Mouse (Mus musculus) ovary, postnatal 10 days (tissue): ENCODE measurements around the gene Pdss1.

ENCODE experiments used
- DNase-seq: peaks from one replicate; pipeline ENCODE4 v3.0.0; 2022; ENCODE audit warnings: low spot score

Pdss1 gene

DNA sequence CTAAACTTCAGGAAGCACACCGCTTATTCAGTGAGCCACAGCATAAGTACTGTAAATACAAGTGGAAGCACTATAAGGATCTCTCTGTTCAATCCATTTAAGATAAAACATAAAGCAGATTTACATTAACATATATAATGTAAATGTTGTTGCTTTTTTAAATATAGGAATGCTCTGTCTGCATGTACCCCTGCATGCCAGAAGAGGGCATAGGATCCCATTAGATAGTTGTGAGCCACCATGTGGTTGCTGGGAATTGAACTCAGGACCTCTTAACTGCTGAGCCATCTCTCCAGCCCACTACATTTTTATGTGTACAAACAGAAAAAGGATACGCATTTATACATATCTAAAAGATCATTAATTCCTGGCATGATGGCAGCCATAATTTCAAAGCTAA is 66.4 kb downstream of the Pdss1 start:
- DNase-seq, result no peak

DNA sequence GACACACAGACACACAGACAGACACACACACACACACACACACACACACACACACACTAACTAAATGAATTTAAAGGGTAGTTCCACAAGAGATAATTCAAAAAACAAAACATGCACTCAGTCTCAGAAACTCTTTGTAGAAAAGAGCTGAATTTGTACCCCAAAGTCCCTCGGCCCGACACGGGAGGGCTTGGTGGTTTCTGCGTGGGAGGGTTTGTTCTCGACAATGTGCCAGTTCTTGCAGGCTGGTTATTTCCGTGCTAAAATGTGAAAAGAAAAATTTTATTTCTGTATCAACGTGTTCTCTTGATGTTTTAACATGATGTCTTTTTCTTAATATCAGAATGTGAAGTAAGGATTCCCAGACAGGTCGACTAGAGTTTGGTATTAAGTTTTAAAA is 66.9 kb downstream of the Pdss1 start:
- no peak for DNase-seq

DNA sequence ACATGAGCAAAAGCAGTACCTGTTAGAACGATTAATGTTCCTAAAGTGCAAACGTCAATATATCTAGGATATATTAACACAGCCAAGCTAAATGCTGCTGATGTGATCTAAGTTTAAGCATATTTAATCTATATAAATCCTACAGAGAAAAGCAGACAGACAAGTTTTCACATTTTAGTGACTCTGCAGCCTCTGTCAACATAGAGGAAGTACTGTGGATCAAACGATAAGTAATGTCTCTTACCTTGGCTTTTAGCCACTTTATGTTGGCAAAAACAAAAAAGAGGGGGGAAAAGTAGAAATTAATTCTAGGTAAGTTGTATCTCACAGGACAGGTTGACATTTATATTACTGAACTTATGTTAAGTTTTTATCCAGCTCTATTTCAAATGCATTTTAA is 67.6 kb downstream of the Pdss1 start:
- no peak for DNase-seq

DNA sequence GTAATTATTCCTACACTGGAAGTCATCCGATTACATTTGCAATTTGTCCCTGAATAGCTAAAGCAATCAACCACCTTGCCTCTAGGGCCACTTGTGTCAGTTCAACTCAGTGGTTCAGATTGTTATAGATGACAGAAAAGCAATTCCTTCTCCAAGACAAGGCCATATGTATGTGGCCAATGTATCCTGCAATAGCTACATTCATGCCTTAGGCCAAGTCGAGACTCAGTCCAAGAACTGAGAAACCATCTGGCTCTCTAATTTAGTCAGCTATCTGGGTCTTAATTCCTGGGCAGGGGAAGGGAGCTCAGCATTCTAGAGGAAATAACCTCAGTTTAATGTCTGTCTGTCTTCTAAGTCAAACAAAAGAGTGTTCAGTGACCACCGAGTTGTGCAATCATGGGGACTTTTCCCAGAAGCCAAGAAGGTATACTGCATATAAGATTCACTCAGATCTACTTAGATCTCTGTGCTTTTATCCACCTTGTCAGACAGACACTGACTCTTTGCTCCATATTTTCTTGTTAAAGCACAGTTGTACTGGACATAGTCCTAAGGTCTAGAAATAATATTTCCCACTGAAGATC is 82.2 kb downstream of the Pdss1 start:
- DNase-seq, result no peak

DNA sequence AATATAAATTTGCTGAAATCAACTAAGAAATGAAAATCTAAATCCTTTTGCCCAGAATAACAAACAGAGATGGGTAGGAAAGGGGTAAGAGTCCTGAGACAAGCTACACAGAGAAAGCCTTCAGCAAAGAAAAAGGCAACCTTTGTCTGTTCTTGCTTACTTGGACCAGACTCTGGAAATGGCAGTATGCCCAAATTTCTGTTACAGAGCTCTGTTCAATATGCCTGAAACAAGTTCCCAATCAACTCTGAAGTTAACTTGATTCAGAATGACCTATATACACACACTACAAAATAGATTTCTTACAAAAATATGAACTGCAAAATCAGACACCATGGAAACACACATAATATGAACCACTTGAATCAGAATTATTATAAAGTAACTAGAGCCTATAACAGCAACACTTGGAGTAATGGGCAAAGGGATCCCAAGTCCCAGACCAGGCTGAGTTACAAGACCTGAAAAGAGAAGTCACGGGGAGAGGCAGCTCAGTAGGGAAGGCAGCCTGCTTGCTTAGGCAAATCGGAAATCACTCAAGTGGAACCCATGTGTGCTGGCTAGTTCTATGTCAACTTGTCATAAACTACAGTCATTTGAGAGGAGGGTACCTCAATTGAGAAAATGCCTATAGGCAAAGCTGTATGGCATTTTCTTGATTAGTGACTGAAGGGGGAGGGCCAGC is 90.8 kb downstream of the Pdss1 start:
- no peak for DNase-seq
